Mouse (Mus musculus): ENCODE results near the gene Nfat5. TPM values are rescaled to one million over a fixed set of nuclear protein-coding genes. Genes with fewer than 3 reads are reported as not detected.

The Nfat5 gene
- polyA plus RNA-seq (2015; fragmentation: Nextera tagmentation; extraction: Ambion mirVana), result 6.2 and 8.8 TPM in 2 replicates

GRCm38 (mm10) chr8:107292928-107293601 is at the start of gene Nfat5:
TSS of gene Nfat5 (plus strand) at chr8:107293470.

GRCm38 (mm10) chr8:107403038-107403781 is 109.9 kb downstream of the Nfat5 start, which contains the start of gene Nqo1:
TSS of gene Nqo1 (minus strand) at chr8:107403206.

GRCm38 (mm10) chr8:107424597-107425229 is 131.4 kb downstream of the Nfat5 start, which contains the start of gene Nob1:
TSS of gene Nob1 (minus strand) at chr8:107425051.

Other genes with a start within 250 kb of the Nfat5 start
- 15.6 and 20.7 TPM in 2 replicates for gene Pdf, start 244.9 kb upstream of the Nfat5 start, polyA plus RNA-seq (2015; fragmentation: Nextera tagmentation; extraction: Ambion mirVana)
- 16.4 and 18.0 TPM in 2 replicates for gene Cog8, start 236.8 kb upstream of the Nfat5 start, polyA plus RNA-seq (2015; fragmentation: Nextera tagmentation; extraction: Ambion mirVana)
- gene Nip7, start 236.6 kb upstream of the Nfat5 start, polyA plus RNA-seq (2015; fragmentation: Nextera tagmentation; extraction: Ambion mirVana), result 54.8 and 56.4 TPM in 2 replicates
- gene Tmed6, start 227.8 kb upstream of the Nfat5 start, polyA plus RNA-seq (2015; fragmentation: Nextera tagmentation; extraction: Ambion mirVana), result 0.15 and 1.6 TPM in 2 replicates
- 14.7 and 15.3 TPM in 2 replicates for gene Terf2, start 196.9 kb upstream of the Nfat5 start, polyA plus RNA-seq (2015; fragmentation: Nextera tagmentation; extraction: Ambion mirVana)
- gene Cyb5b, start 142.8 kb upstream of the Nfat5 start, polyA plus RNA-seq (2015; fragmentation: Nextera tagmentation; extraction: Ambion mirVana), result 19.3 and 19.4 TPM in 2 replicates
- gene Nqo1, start 109.7 kb downstream of the Nfat5 start, polyA plus RNA-seq (2015; fragmentation: Nextera tagmentation; extraction: Ambion mirVana), result 20.7 and 26.1 TPM in 2 replicates
- 39.1 and 41.5 TPM in 2 replicates for gene Nob1, start 131.6 kb downstream of the Nfat5 start, polyA plus RNA-seq (2015; fragmentation: Nextera tagmentation; extraction: Ambion mirVana)
- 48.3 and 48.8 TPM in 2 replicates for gene Wwp2, start 142.9 kb downstream of the Nfat5 start, polyA plus RNA-seq (2015; fragmentation: Nextera tagmentation; extraction: Ambion mirVana)

All from spleen, postnatal 0 days (tissue).